Mouse (Mus musculus) liver, embryonic 11.5 days (tissue): ENCODE data around the gene Zfp385c. TPM values are rescaled to one million over a fixed set of nuclear protein-coding genes. Genes with fewer than 3 reads are reported as not detected.

Experiments
- ATAC-seq: fragments of 200-750 bp; cut with Nextera tagmentation; replicated peaks from 2 replicates; pipeline ENCODE4 v1.8.0; 2017; ENCODE audit warnings: moderate number of reproducible peaks, mild to moderate bottlenecking, moderate TSS enrichment, moderate library complexity; ENCODE audit not compliant: low FRiP score
- DNase-seq: peaks from one replicate; pipeline ENCODE4 v3.0.0-alpha.2; 2017; ENCODE audit warnings: low spot score
- H3K27ac ChIP-seq: fragments of 300-500 bp; sonication (generic); 2 replicates; pipeline ENCODE4 v1.5.1; 2014; ENCODE audit warnings: mild to moderate bottlenecking, low read depth, low read length, control low read depth
- H3K27me3 ChIP-seq: fragments of 300-500 bp; sonication (generic); replicated peaks from 2 replicates; pipeline ENCODE4 v1.6.1; 2014; ENCODE audit warnings: low read length, mixed read lengths; ENCODE audit not compliant: control insufficient read depth, insufficient read depth
- H3K36me3 ChIP-seq: fragments of 300-500 bp; sonication (generic); 2 replicates; pipeline ENCODE4 v1.6.1; 2014; ENCODE audit warnings: mild to moderate bottlenecking, low read length, moderate library complexity, mixed read lengths; ENCODE audit not compliant: control insufficient read depth, insufficient read depth
- H3K4me1 ChIP-seq: fragments of 300-500 bp; sonication (generic); replicated peaks from 2 replicates; pipeline ENCODE4 v1.6.1; 2014; ENCODE audit warnings: low read length, mixed read lengths; ENCODE audit not compliant: control insufficient read depth, insufficient read depth
- H3K4me2 ChIP-seq: fragments of 300-500 bp; sonication (generic); 2 replicates; pipeline ENCODE4 v1.6.1; 2014; ENCODE audit warnings: mild to moderate bottlenecking, control low read depth, moderate library complexity
- H3K4me3 ChIP-seq: fragments of 300-500 bp; sonication (generic); 2 replicates; pipeline ENCODE4 v1.5.1; 2014; ENCODE audit warnings: low read depth, low read length, control low read depth
- H3K9ac ChIP-seq: fragments of 300-500 bp; sonication (generic); 2 replicates; pipeline ENCODE4 v1.6.1; 2014; ENCODE audit warnings: low read depth, low read length, control low read depth
- H3K9me3 ChIP-seq: fragments of 300-500 bp; sonication (generic); 2 replicates; pipeline ENCODE4 v1.6.1; 2016; ENCODE audit warnings: low read length, inconsistent platforms, mixed read lengths; ENCODE audit not compliant: control insufficient read depth
- WGBS: fragments of 180-500 bp; shearing (Covaris S2); extraction: QIAGEN DNeasy Blood & Tissue Kit; methylation state at CpG from one replicate; pipeline ENCODE4 v1.1.7; 2014; 5-methylcytosine and 5-hydroxymethylcytosine counted together
- polyA plus RNA-seq: library from polyadenylated mRNA; unstranded; fragments of >200 nt; fragmentation: Nextera tagmentation; extraction: Ambion mirVana; gene quantifications from 2 replicates; pipeline ENCODE4 v1.2.1, GENCODE M21; 2014

Zfp385c gene
- polyA plus RNA-seq, 1 experiment from 2014 or later, result not detected

GRCm38 (mm10) chr11:100720345-100720744, 28.1 kb upstream of the Zfp385c start:
- no peak overlapping the region for H3K9ac ChIP-seq
- ATAC-seq (no peak), DNase-seq (no peak)
- peaks cover 51% of the 10 kb centered on the region for H3K4me1 ChIP-seq
- H3K4me2 ChIP-seq, result no peak overlapping the region
- peak overlapping the region; percentile 74; the same call in 1 of the 2 replicates for H3K27ac ChIP-seq
- H3K36me3 ChIP-seq, result peaks cover 31% of the 10 kb centered on the region
- H3K4me3 ChIP-seq, result no peak overlapping the region
- no peaks in the 10 kb centered on the region for H3K9me3 ChIP-seq
- 47% methylated on average over 5 of the region's 5 CpGs for WGBS
- H3K27me3 ChIP-seq, result no peaks in the 10 kb centered on the region

DNA sequence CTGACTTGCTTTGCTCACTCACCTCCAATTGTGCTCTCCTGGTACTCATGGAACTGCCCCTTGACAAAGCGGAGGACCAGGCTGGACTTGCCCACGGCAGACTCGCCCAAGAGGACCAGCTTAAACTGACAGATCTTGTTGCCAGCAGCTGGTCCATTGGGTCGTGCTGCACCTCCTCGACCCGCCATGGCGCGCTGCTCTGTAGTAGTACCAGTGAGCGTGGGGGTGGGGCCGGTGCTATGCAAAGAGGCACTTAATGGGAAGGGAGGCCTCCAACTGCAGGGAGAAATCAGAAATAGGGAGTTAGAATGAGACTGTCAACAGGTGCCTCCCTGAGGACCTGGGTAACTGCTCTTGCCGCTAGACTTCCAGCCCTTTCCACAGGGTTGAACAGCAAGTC, 27.6 kb upstream of the Zfp385c start:
- Histone ChIP-seq H3K4me3 (no peak overlapping the region), H3K9ac (no peak overlapping the region), H3K27me3 (no peaks in the 10 kb centered on the region), H3K9me3 (no peaks in the 10 kb centered on the region), H3K36me3 (peaks cover 33% of the 10 kb centered on the region), H3K4me1 (peaks cover 47% of the 10 kb centered on the region), H3K27ac (peak overlapping the region; percentile 7; the same call in 1 of the 2 replicates), H3K4me2 (no peak overlapping the region)
- ATAC-seq, result no peak
- no peak for DNase-seq
- WGBS, result 80% methylated on average over 11 of the region's 11 CpGs

DNA sequence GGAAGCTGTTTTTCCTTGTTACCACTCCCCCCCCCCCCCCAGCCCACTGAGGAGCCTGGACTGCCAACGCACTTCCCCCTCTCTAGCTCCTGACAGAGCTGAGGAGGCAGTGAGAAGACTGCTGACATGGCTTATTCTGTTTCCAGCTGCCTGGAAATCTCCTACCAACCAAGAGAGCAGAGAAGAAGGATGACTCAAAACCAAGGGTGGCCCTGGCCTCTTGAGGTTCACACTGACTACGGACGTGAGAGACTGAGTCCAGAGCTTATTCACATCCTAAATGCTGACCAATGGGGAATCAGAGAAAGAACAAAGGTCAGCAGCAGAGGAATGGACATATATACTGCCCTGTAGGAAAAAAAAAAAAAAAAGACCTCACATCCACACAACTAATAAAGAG, 27.1 kb upstream of the Zfp385c start:
- Histone ChIP-seq H3K9me3 (no peaks in the 10 kb centered on the region), H3K4me3 (no peak overlapping the region), H3K4me2 (no peak overlapping the region), H3K9ac (no peak overlapping the region), H3K36me3 (peaks cover 33% of the 10 kb centered on the region), H3K4me1 (peaks cover 47% of the 10 kb centered on the region), H3K27me3 (no peaks in the 10 kb centered on the region), H3K27ac (no peak overlapping the region; the same call in 1 of the 2 replicates)
- DNase-seq (no peak), ATAC-seq (no peak)
- 76% methylated on average over 3 of the region's 3 CpGs for WGBS

GRCm38 (mm10) chr11:100718866-100719265, 26.6 kb upstream of the Zfp385c start:
- Histone ChIP-seq H3K4me2 (no peak overlapping the region), H3K4me3 (no peak overlapping the region), H3K9me3 (no peaks in the 10 kb centered on the region), H3K27me3 (no peaks in the 10 kb centered on the region), H3K36me3 (peaks cover 33% of the 10 kb centered on the region), H3K27ac (no peak overlapping the region), H3K4me1 (peaks cover 49% of the 10 kb centered on the region), H3K9ac (no peak overlapping the region)
- no peak for ATAC-seq
- 85% methylated on average over 4 of the region's 4 CpGs for WGBS
- DNase-seq, result no peak

GRCm38 (mm10) chr11:100718462-100718861, 26.2 kb upstream of the Zfp385c start:
- H3K27me3 ChIP-seq, result no peaks in the 10 kb centered on the region
- no peak overlapping the region for H3K4me2 ChIP-seq
- H3K9ac ChIP-seq, result no peak overlapping the region
- H3K27ac ChIP-seq, result no peak overlapping the region
- no peaks in the 10 kb centered on the region for H3K9me3 ChIP-seq
- H3K36me3 ChIP-seq, result peaks cover 33% of the 10 kb centered on the region
- ATAC-seq (no peak), DNase-seq (no peak)
- WGBS, result 88% methylated on average over 7 of the region's 7 CpGs
- peaks cover 51% of the 10 kb centered on the region for H3K4me1 ChIP-seq
- no peak overlapping the region for H3K4me3 ChIP-seq

- 86% methylated on average over 3 of the region's 3 CpGs for WGBS
- H3K36me3 ChIP-seq, result peaks cover 33% of the 10 kb centered on the region
- H3K27ac ChIP-seq, result no peak overlapping the region
- H3K4me2 ChIP-seq, result no peak overlapping the region
- no peak overlapping the region for H3K4me3 ChIP-seq
- no peak overlapping the region for H3K9ac ChIP-seq
- peaks cover 44% of the 10 kb centered on the region for H3K4me1 ChIP-seq
- no peaks in the 10 kb centered on the region for H3K27me3 ChIP-seq
- ATAC-seq, result no peak
- H3K9me3 ChIP-seq, result no peaks in the 10 kb centered on the region
- DNase-seq, result no peak
These were observed 24.4 kb upstream of the Zfp385c start for GRCm38 (mm10) chr11:100716649-100717048.

- H3K4me2 ChIP-seq, result no peak overlapping the region
These were observed 22.7 kb upstream of the Zfp385c start for GRCm38 (mm10) chr11:100714948-100715347.

GRCm38 (mm10) chr11:100714534-100714915, 22.3 kb upstream of the Zfp385c start:
- DNase-seq (peak; percentile 70), ATAC-seq (peak; percentile 38)
- Histone ChIP-seq H3K4me1 (peaks cover 34% of the 10 kb centered on the region), H3K4me2 (peak overlapping the region; percentile 95), H3K27me3 (no peaks in the 10 kb centered on the region), H3K9me3 (no peaks in the 10 kb centered on the region), H3K27ac (peak overlapping the region; percentile 88), H3K36me3 (peaks cover 34% of the 10 kb centered on the region), H3K4me3 (peak overlapping the region; percentile 48), H3K9ac (peak overlapping the region; percentile 68)
- WGBS, result 42% methylated on average over 6 of the region's 6 CpGs

More at GRCm38 (mm10) chr11:100714948-100715347, 22.7 kb upstream of the Zfp385c start:
- ATAC-seq (no peak), DNase-seq (no peak)
- Histone ChIP-seq H3K36me3 (peaks cover 39% of the 10 kb centered on the region), H3K27me3 (no peaks in the 10 kb centered on the region), H3K4me3 (no peak overlapping the region), H3K27ac (0 out of 2 replicates have a peak overlapping the region, but pooled peaks have one; percentile 88), H3K9ac (no peak overlapping the region), H3K4me1 (peaks cover 36% of the 10 kb centered on the region), H3K9me3 (no peaks in the 10 kb centered on the region)
- whole genome bisulfite sequencing, result 90% methylated on average over 6 of the region's 6 CpGs

DNA sequence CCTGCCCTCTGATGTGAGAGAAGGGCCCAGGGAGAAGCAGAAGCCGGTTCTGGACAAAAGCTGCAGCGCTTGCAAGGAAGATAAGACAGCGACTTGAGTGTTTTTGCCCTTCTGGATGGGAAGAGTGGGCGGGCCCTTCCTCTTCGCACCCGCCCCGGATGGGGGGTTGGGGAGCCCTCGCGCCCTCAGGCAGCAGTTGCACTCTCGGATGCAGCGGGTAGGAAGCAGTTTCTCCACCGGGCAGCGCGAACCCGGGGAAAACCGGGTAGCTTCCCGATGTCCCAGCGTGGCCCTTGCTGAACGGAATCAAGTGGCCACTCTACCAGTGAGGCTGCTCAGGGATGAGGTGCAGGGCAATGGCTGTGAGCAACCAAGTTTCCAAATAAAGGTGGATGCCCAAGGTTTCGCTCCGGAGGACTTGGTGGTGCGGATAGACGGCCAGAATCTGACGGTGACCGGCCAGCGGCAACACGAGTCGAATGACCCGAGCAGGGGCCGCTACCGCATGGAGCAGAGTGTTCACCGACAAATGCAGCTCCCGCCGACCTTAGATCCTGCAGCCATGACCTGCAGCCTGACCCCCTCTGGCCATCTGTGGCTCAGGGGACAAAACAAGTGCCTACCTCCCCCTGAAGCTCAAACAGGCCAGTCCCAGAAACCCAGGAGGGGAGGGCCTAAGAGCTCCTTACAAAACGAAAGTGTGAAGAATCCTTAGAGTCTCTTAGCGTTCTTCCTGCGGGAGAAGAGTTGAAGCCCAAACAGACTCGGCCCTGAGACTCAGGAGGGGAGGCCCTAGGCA, 21.7 kb upstream of the Zfp385c start, which contains the start of gene Hspb9:
Gene Hspb9, plus strand, starts transcription at position 116 of the 799 bp plus-strand sequence.
- Histone ChIP-seq H3K9me3 (no peaks in the 10 kb centered on the region), H3K9ac (peak within 1 kb of the TSS; percentile 98), H3K27me3 (no peaks in the 10 kb centered on the region), H3K36me3 (peaks cover 36% of the 10 kb centered on the region), H3K4me2 (peak within 1 kb of the TSS; percentile 95), H3K4me3 (peak within 1 kb of the TSS; percentile 48), H3K4me1 (peaks cover 33% of the 10 kb centered on the region), H3K27ac (peak within 1 kb of the TSS; percentile 88)
- peak; percentile 73 for ATAC-seq
- 3% methylated on average over 38 of the region's 38 CpGs for WGBS
- peak; percentile 86 for DNase-seq
